Mouse (Mus musculus): ENCODE results near the gene Sprr1a. TPM values are rescaled to one million over a fixed set of nuclear protein-coding genes. Genes with fewer than 3 reads are reported as not detected.
"Not testable (repeated sequence)": the region's sequence is repeated elsewhere in the genome, so short reads cannot be mapped to it uniquely, and the experiment has no call there.

Sprr1a gene
- not detected for total RNA-seq (2021)
- long read RNA-seq, experiment 1 = 0 reads
- long read RNA-seq, experiment 2 = 0 reads

GRCm38 (mm10) chr3:92485863-92486262, at the start of gene Sprr1a:
TSS of gene Sprr1a (minus strand) at chr3:92485895.
- DNase-seq = no peak
- intact Hi-C loops (cut with DNase I; ENCODE audit: low total_unique reads) = no loop called here

- intact Hi-C loops (cut with DNase I; ENCODE audit: low total_unique reads) = no loop called here
- DNase-seq = no peak
Observed at GRCm38 (mm10) chr3:92534411-92534810, 48.7 kb upstream of the Sprr1a start, which contains the start of gene 2310046K23Rik. TSS of gene 2310046K23Rik (minus strand) at chr3:92534511.

GRCm38 (mm10) chr3:92512325-92512724, 26.6 kb upstream of the Sprr1a start:
- intact Hi-C loops (cut with DNase I; ENCODE audit: low total_unique reads) = no loop called here
- DNase-seq = no peak

- DNase-seq = no peak
- intact Hi-C loops (cut with DNase I; ENCODE audit: low total_unique reads) = no loop called here
Observed at GRCm38 (mm10) chr3:92510786-92511185, 25.1 kb upstream of the Sprr1a start.

GRCm38 (mm10) chr3:92508185-92508584, 22.5 kb upstream of the Sprr1a start:
- no peak for DNase-seq
- intact Hi-C loops (cut with DNase I; ENCODE audit: low total_unique reads) = no loop called here

- no peak for DNase-seq
- intact Hi-C loops (cut with DNase I; ENCODE audit: low total_unique reads) = no loop called here
Observed at GRCm38 (mm10) chr3:92503528-92503927, 17.8 kb upstream of the Sprr1a start.

- intact Hi-C loops (cut with DNase I; ENCODE audit: low total_unique reads) = no loop called here
Observed at GRCm38 (mm10) chr3:92500393-92500792, 14.7 kb upstream of the Sprr1a start, which contains the start of gene Sprr4. TSS of gene Sprr4 (minus strand) at chr3:92500493.

GRCm38 (mm10) chr3:92490262-92490661, 4.6 kb upstream of the Sprr1a start:
- intact Hi-C loops (cut with DNase I; ENCODE audit: low total_unique reads); DNase-seq: not testable (repeated sequence)

More at GRCm38 (mm10) chr3:92500393-92500792, 14.7 kb upstream of the Sprr1a start, which contains the start of gene Sprr4:
- DNase-seq = no peak

- no peak for DNase-seq
- intact Hi-C loops (cut with DNase I; ENCODE audit: low total_unique reads) = no loop called here
Observed at GRCm38 (mm10) chr3:92486307-92486706, 612 bp upstream of the Sprr1a start.

GRCm38 (mm10) chr3:92481249-92481648, 4.4 kb downstream of the Sprr1a start:
- intact Hi-C loops (cut with DNase I; ENCODE audit: low total_unique reads); DNase-seq: not testable (repeated sequence)

- no peak for DNase-seq
- intact Hi-C loops (cut with DNase I; ENCODE audit: low total_unique reads) = no loop called here
Observed at GRCm38 (mm10) chr3:92470111-92470510, 15.6 kb downstream of the Sprr1a start.

- intact Hi-C loops (cut with DNase I; ENCODE audit: low total_unique reads) = no loop called here
- DNase-seq = no peak
Observed at GRCm38 (mm10) chr3:92467424-92467823, 18.3 kb downstream of the Sprr1a start.

GRCm38 (mm10) chr3:92466576-92466975, 19.1 kb downstream of the Sprr1a start:
- no peak for DNase-seq
- intact Hi-C loops (cut with DNase I; ENCODE audit: low total_unique reads) = no loop called here

GRCm38 (mm10) chr3:92458620-92459019, 27.1 kb downstream of the Sprr1a start, which contains the start of gene Sprr3:
TSS of gene Sprr3 (minus strand) at chr3:92458720.
- intact Hi-C loops (cut with DNase I; ENCODE audit: low total_unique reads) = no loop called here
- no peak for DNase-seq

- DNase-seq = no peak
Observed at GRCm38 (mm10) chr3:92455151-92455550, 30.5 kb downstream of the Sprr1a start.

GRCm38 (mm10) chr3:92440177-92440576, 45.5 kb downstream of the Sprr1a start:
- intact Hi-C loops (cut with DNase I; ENCODE audit: low total_unique reads) = no loop called here
- no peak for DNase-seq

More at GRCm38 (mm10) chr3:92455151-92455550, 30.5 kb downstream of the Sprr1a start:
- intact Hi-C loops (cut with DNase I; ENCODE audit: low total_unique reads) = no loop called here

- DNase-seq = no peak
- intact Hi-C loops (cut with DNase I; ENCODE audit: low total_unique reads) = no loop called here
Observed at GRCm38 (mm10) chr3:92438689-92439088, 47.0 kb downstream of the Sprr1a start, which contains the start of gene Sprr1b. TSS of gene Sprr1b (minus strand) at chr3:92438789.

Other genes with a start within 250 kb of the Sprr1a start
- not detected for gene Sprr2a3, start 200.5 kb downstream of the Sprr1a start, total RNA-seq (2021)
- not detected for gene Sprr2b, start 169.3 kb downstream of the Sprr1a start, total RNA-seq (2021)
- gene Sprr2d, start 146.8 kb downstream of the Sprr1a start, total RNA-seq (2021) = not detected
- gene Sprr2e, start 133.8 kb downstream of the Sprr1a start, total RNA-seq (2021) = not detected
- not detected for gene Sprr2f, start 120.7 kb downstream of the Sprr1a start, total RNA-seq (2021)
- gene Sprr2h, start 100.2 kb downstream of the Sprr1a start, total RNA-seq (2021) = not detected
- not detected for gene Sprr2i, start 77.9 kb downstream of the Sprr1a start, total RNA-seq (2021)
- not detected for gene Sprr2j-ps, start 67.8 kb downstream of the Sprr1a start, total RNA-seq (2021)
- gene Gm9774, start 56.5 kb downstream of the Sprr1a start, total RNA-seq (2021) = 1 to 10 TPM; 2.7 to 3.8 TPM
- not detected for gene Sprr2k, start 53.3 kb downstream of the Sprr1a start, total RNA-seq (2021)
- gene Sprr1b, start 47.1 kb downstream of the Sprr1a start, total RNA-seq (2021) = not detected
- not detected for gene Sprr3, start 27.2 kb downstream of the Sprr1a start, total RNA-seq (2021)
- not detected for gene Sprr4, start 14.6 kb upstream of the Sprr1a start, total RNA-seq (2021)
- gene 2310046K23Rik, start 48.6 kb upstream of the Sprr1a start, total RNA-seq (2021) = not detected
- gene Ivl, start 87.8 kb upstream of the Sprr1a start, total RNA-seq (2021) = not detected
- not detected for gene Smcp, start 103.1 kb upstream of the Sprr1a start, total RNA-seq (2021)
- not detected for gene 2210017I01Rik, start 121.6 kb upstream of the Sprr1a start, total RNA-seq (2021)
- not detected for gene Lce6a, start 135.8 kb upstream of the Sprr1a start, total RNA-seq (2021)
- gene Lce1a1, start 162.4 kb upstream of the Sprr1a start, total RNA-seq (2021) = not detected
- not detected for gene Lce1b, start 171.0 kb upstream of the Sprr1a start, total RNA-seq (2021)
- gene Lce1a2, start 184.4 kb upstream of the Sprr1a start, total RNA-seq (2021) = not detected
- not detected for gene Lce1c, start 193.4 kb upstream of the Sprr1a start, total RNA-seq (2021)
- gene Lce1d, start 201.3 kb upstream of the Sprr1a start, total RNA-seq (2021) = not detected
- not detected for gene Lce1e, start 223.2 kb upstream of the Sprr1a start, total RNA-seq (2021)
- not detected for gene Lce1f, start 234.5 kb upstream of the Sprr1a start, total RNA-seq (2021)